Mouse (Mus musculus): ENCODE measurements around the gene Plod2.

Gene Plod2

GRCm38 (mm10) chr9:92603541-92603940 lies 61.5 kb downstream of the Plod2 start:
- DNase-seq = no peak

- peak; percentile 25 for DNase-seq
Measured at GRCm38 (mm10) chr9:92610628-92611267, 68.7 kb downstream of the Plod2 start.

GRCm38 (mm10) chr9:92612641-92613040 lies 70.6 kb downstream of the Plod2 start:
- no peak for DNase-seq

GRCm38 (mm10) chr9:92613206-92613605 lies 71.2 kb downstream of the Plod2 start:
- DNase-seq = no peak

GRCm38 (mm10) chr9:92616418-92616817 lies 74.4 kb downstream of the Plod2 start:
- no peak for DNase-seq

- DNase-seq = no peak
Measured at GRCm38 (mm10) chr9:92617376-92617775, 75.4 kb downstream of the Plod2 start.

GRCm38 (mm10) chr9:92620088-92620487 lies 78.1 kb downstream of the Plod2 start:
- no peak for DNase-seq

GRCm38 (mm10) chr9:92621246-92621645 lies 79.2 kb downstream of the Plod2 start:
- no peak for DNase-seq

GRCm38 (mm10) chr9:92621878-92622282 lies 79.9 kb downstream of the Plod2 start:
- no peak for DNase-seq

- no peak for DNase-seq
Measured at GRCm38 (mm10) chr9:92634792-92635191, 92.8 kb downstream of the Plod2 start.

- peak; percentile 17 for DNase-seq
Measured at GRCm38 (mm10) chr9:92639200-92639897, 97.3 kb downstream of the Plod2 start.

GRCm38 (mm10) chr9:92641717-92642116 lies 99.7 kb downstream of the Plod2 start:
- DNase-seq = no peak

Data from layer of hippocampus, adult 9-11 months (tissue).